Mouse (Mus musculus): ENCODE results near the gene Psma1. TPM values are rescaled to one million over a fixed set of nuclear protein-coding genes. Genes with fewer than 3 reads are reported as not detected.

Psma1 gene
- polyA plus RNA-seq, 2 experiments, result 235 to 343 TPM

DNA sequence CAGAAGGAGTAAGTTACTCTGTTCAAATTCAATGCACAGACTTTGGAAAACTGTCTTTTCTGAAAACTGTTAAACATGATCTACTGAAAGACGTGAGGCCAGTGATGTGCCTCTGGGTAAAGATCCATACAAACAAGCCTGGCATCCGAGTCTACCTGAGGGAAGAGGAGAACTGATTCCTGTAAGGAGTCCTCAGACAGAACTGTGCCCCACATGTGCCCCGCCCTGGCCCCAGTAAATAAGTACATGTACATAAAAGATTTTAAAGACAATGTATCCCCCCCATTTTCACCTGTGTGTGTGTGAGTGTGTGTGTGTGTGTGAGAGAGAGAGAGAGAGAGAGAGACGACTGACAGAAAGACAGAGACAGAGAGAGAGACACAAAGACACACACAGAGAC, 42.0 kb upstream of the Psma1 start:
- WGBS, result 81% methylated on average over 4 of the region's 4 CpGs
- ATAC-seq (ENCODE audit: low FRiP score, low read depth), result no peak
- no peak for DNase-seq (ENCODE audit: low spot score)
- Histone ChIP-seq H3K9me3 (ENCODE audit: control insufficient read depth, low read length) (no peaks in the 10 kb centered on the region), H3K36me3 (ENCODE audit: control insufficient read depth, insufficient read depth, low read length) (no peaks in the 10 kb centered on the region), H3K4me2 (replicated peaks; ENCODE audit: low read depth, low read length, severe bottlenecking) (no peak overlapping the region), H3K27me3 (ENCODE audit: control insufficient read depth, insufficient read depth, low read length) (no peaks in the 10 kb centered on the region), H3K27ac (replicated peaks; ENCODE audit: low read depth, low read length) (no peak overlapping the region; the same call in 1 of the 2 replicates), H3K4me3 (replicated peaks; ENCODE audit: low read length) (no peak overlapping the region), H3K4me1 (ENCODE audit: control insufficient read depth, insufficient read depth, low read length) (peaks cover 17% of the 10 kb centered on the region), H3K9ac (ENCODE audit: low read depth, low read length, severe bottlenecking) (no peak overlapping the region)
- TF ChIP-seq POLR2A (IDR thresholded peaks at IDR 0.05; ENCODE audit: borderline replicate concordance, extremely low read depth, insufficient read depth, insufficient read length), result no peak

DNA sequence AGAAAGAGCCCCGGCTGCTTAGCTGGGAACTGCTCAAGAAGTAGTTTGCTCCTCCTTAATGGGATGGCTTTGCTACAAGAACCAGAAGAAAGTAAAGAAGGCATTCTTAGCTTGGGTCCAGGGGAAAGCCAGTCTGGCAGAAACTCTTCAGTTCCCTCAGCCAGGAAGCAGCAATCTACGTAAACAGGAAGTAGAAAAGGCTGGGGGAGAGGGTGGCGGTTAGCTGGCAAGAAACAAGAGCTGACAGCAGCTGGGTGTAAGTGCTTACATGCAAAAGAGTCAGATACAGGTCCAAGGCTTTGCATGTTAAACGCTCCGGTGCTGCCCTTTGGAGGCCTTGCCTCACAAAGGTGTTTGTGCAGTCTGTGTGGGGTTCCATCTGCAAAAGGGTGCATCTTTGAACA, 41.5 kb upstream of the Psma1 start:
- Histone ChIP-seq H3K4me3 (replicated peaks; ENCODE audit: low read length) (no peak overlapping the region), H3K4me2 (replicated peaks; ENCODE audit: low read depth, low read length, severe bottlenecking) (no peak overlapping the region), H3K27ac (replicated peaks; ENCODE audit: low read depth, low read length) (peak overlapping the region; percentile 56), H3K4me1 (ENCODE audit: control insufficient read depth, insufficient read depth, low read length) (peaks cover 12% of the 10 kb centered on the region), H3K36me3 (ENCODE audit: control insufficient read depth, insufficient read depth, low read length) (no peaks in the 10 kb centered on the region), H3K9ac (ENCODE audit: low read depth, low read length, severe bottlenecking) (0 out of 2 replicates have a peak overlapping the region, but pooled peaks have one; percentile 21), H3K27me3 (ENCODE audit: control insufficient read depth, insufficient read depth, low read length) (no peaks in the 10 kb centered on the region), H3K9me3 (ENCODE audit: control insufficient read depth, low read length) (no peaks in the 10 kb centered on the region)
- DNase-seq (ENCODE audit: low spot score) (no peak), ATAC-seq (ENCODE audit: low FRiP score, low read depth) (no peak)
- 52% methylated on average over 5 of the region's 5 CpGs for WGBS
- TF ChIP-seq POLR2A (IDR thresholded peaks at IDR 0.05; ENCODE audit: borderline replicate concordance, extremely low read depth, insufficient read depth, insufficient read length), result no peak

DNA sequence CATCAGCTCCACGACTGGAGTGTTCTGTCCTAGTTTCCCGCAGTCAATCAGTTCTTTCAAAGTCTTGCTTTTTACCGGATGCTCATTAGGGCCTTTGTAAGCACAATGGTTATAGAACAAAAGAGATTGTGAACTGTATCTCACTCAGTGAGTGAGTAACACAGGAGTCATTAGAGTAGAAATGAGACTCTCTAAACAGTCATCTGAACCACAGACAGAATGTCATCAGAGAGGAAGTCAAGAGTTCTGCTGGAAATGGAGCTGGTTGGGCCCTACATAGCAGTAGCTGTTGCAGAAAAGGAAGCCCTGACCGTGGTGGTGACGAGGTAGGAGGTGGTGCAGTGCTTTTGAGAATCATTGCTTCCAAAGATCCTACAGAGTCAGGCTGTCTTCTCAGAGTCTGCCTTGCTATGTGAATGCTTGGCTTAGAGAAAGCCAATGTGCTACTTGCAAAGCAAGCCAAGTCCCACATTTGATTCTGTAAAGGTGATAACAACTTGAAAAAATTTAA, 40.5 kb upstream of the Psma1 start:
- no peak for ATAC-seq (ENCODE audit: low FRiP score, low read depth)
- no peak overlapping the region for H3K4me3 ChIP-seq (replicated peaks; ENCODE audit: low read length)
- no peak overlapping the region for H3K4me2 ChIP-seq (replicated peaks; ENCODE audit: low read depth, low read length, severe bottlenecking)
- H3K27ac ChIP-seq (replicated peaks; ENCODE audit: low read depth, low read length), result no peak overlapping the region
- no peak for DNase-seq (ENCODE audit: low spot score)
- H3K27me3 ChIP-seq (ENCODE audit: control insufficient read depth, insufficient read depth, low read length), result no peaks in the 10 kb centered on the region
- H3K9me3 ChIP-seq (ENCODE audit: control insufficient read depth, low read length), result no peaks in the 10 kb centered on the region
- no peaks in the 10 kb centered on the region for H3K36me3 ChIP-seq (ENCODE audit: control insufficient read depth, insufficient read depth, low read length)
- whole genome bisulfite sequencing, result 83% methylated on average over 5 of the region's 5 CpGs
- no peak overlapping the region for H3K9ac ChIP-seq (ENCODE audit: low read depth, low read length, severe bottlenecking)
- TF ChIP-seq POLR2A (IDR thresholded peaks at IDR 0.05; ENCODE audit: borderline replicate concordance, extremely low read depth, insufficient read depth, insufficient read length), result no peak
- peaks cover 4% of the 10 kb centered on the region for H3K4me1 ChIP-seq (ENCODE audit: control insufficient read depth, insufficient read depth, low read length)

DNA sequence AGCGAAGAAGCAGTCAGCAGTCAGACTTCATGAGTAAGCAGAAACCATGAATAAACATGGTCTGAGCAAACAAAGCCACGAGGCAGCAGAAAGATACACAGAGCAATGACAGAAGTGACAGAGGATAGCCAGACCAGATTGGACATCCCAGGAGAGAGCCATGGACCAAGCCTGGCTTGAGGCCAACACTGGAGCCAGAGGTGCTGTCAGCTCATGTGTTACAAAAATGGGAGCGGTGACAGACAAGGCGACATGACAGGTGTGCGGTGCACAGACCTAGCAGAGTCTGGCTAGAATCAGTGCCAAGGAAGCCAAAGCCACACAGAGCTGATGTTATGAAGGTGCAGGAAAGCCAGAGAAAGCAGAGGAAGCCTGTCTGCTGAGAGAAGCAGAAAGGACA, 35.3 kb upstream of the Psma1 start:
- ATAC-seq (ENCODE audit: low FRiP score, low read depth), result no peak
- no peaks in the 10 kb centered on the region for H3K27me3 ChIP-seq (ENCODE audit: control insufficient read depth, insufficient read depth, low read length)
- no peak for TF ChIP-seq POLR2A (IDR thresholded peaks at IDR 0.05; ENCODE audit: borderline replicate concordance, extremely low read depth, insufficient read depth, insufficient read length)
- no peaks in the 10 kb centered on the region for H3K9me3 ChIP-seq (ENCODE audit: control insufficient read depth, low read length)
- no peak overlapping the region for H3K4me2 ChIP-seq (replicated peaks; ENCODE audit: low read depth, low read length, severe bottlenecking)
- DNase-seq (ENCODE audit: low spot score), result no peak
- H3K4me3 ChIP-seq (replicated peaks; ENCODE audit: low read length), result no peak overlapping the region
- 80% methylated on average over 5 of the region's 5 CpGs for WGBS
- H3K27ac ChIP-seq (replicated peaks; ENCODE audit: low read depth, low read length), result no peak overlapping the region
- H3K4me1 ChIP-seq (ENCODE audit: control insufficient read depth, insufficient read depth, low read length), result no peaks in the 10 kb centered on the region
- H3K9ac ChIP-seq (ENCODE audit: low read depth, low read length, severe bottlenecking), result no peak overlapping the region
- H3K36me3 ChIP-seq (ENCODE audit: control insufficient read depth, insufficient read depth, low read length), result no peaks in the 10 kb centered on the region

DNA sequence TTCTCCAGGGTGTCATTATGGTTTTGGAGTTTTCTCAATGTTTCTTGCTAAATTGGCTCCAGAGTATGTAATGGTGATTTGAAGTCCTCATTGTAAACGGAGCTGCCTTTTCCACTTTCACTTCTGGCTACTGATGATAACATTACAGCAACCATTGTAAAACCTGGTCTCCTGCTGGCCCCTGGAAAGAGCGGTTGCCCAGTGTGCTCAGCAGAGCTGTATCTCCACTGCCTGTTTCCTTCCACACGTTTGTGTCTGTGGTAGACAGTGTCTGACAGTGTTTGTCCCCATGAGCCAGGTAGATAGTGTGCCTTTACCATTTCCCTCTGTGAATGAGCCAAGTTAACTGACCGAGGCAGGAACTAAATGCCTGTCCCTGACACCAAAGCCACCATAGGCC, 33.1 kb upstream of the Psma1 start:
- DNase-seq (ENCODE audit: low spot score), result no peak
- Histone ChIP-seq H3K27ac (replicated peaks; ENCODE audit: low read depth, low read length) (no peak overlapping the region), H3K36me3 (ENCODE audit: control insufficient read depth, insufficient read depth, low read length) (no peaks in the 10 kb centered on the region), H3K9ac (ENCODE audit: low read depth, low read length, severe bottlenecking) (no peak overlapping the region), H3K4me2 (replicated peaks; ENCODE audit: low read depth, low read length, severe bottlenecking) (no peak overlapping the region), H3K9me3 (ENCODE audit: control insufficient read depth, low read length) (no peaks in the 10 kb centered on the region), H3K27me3 (ENCODE audit: control insufficient read depth, insufficient read depth, low read length) (no peaks in the 10 kb centered on the region), H3K4me1 (ENCODE audit: control insufficient read depth, insufficient read depth, low read length) (no peaks in the 10 kb centered on the region), H3K4me3 (replicated peaks; ENCODE audit: low read length) (no peak overlapping the region)
- no peak for TF ChIP-seq POLR2A (IDR thresholded peaks at IDR 0.05; ENCODE audit: borderline replicate concordance, extremely low read depth, insufficient read depth, insufficient read length)
- no peak for ATAC-seq (ENCODE audit: low FRiP score, low read depth)
- 37% methylated on average over 4 of the region's 4 CpGs for WGBS
